Mouse (Mus musculus) midbrain, embryonic 13.5 days (tissue): ENCODE measurements around the gene Sertad3. TPM values are rescaled to one million over a fixed set of nuclear protein-coding genes. Genes with fewer than 3 reads are reported as not detected.

Source experiments
- ATAC-seq: fragments of 200-750 bp; cut with Nextera tagmentation; 2 replicates; pipeline ENCODE4 v1.8.0; 2017; ENCODE audit warnings: mild to moderate bottlenecking, moderate TSS enrichment, moderate library complexity
- H3K27ac ChIP-seq: fragments of 300-500 bp; sonication (generic); 2 replicates; pipeline ENCODE4 v1.5.1; 2015; ENCODE audit warnings: inconsistent platforms, mild to moderate bottlenecking, moderate library complexity
- H3K27me3 ChIP-seq: fragments of 300-500 bp; sonication (generic); 2 replicates; pipeline ENCODE4 v1.6.1; 2015; ENCODE audit warnings: mild to moderate bottlenecking, inconsistent platforms
- H3K36me3 ChIP-seq: fragments of 300-500 bp; sonication (generic); 2 replicates; pipeline ENCODE4 v1.6.1; 2015; ENCODE audit warnings: mild to moderate bottlenecking, inconsistent platforms
- H3K4me1 ChIP-seq: fragments of 300-500 bp; sonication (generic); replicated peaks from 2 replicates; pipeline ENCODE4 v1.6.1; 2015; ENCODE audit warnings: inconsistent platforms
- H3K4me2 ChIP-seq: fragments of 300-500 bp; sonication (generic); replicated peaks from 2 replicates; pipeline ENCODE4 v1.6.1; 2015; ENCODE audit warnings: moderate library complexity, mild to moderate bottlenecking, inconsistent platforms
- H3K4me3 ChIP-seq: fragments of 300-500 bp; sonication (generic); replicated peaks from 2 replicates; pipeline ENCODE4 v1.5.1; 2015; ENCODE audit warnings: mild to moderate bottlenecking, inconsistent platforms
- H3K9ac ChIP-seq: fragments of 300-500 bp; sonication (generic); replicated peaks from 2 replicates; pipeline ENCODE4 v1.6.1; 2015; ENCODE audit warnings: mild to moderate bottlenecking, inconsistent platforms
- H3K9me3 ChIP-seq: fragments of 300-500 bp; sonication (generic); 2 replicates; pipeline ENCODE4 v1.6.1; 2016; ENCODE audit warnings: mild to moderate bottlenecking, inconsistent platforms
- WGBS: fragments of 180-500 bp; shearing (Covaris S2); methylation state at CpG from one replicate; pipeline ENCODE4 v1.1.7; 2015; 5-methylcytosine and 5-hydroxymethylcytosine counted together
- polyA plus RNA-seq: library from polyadenylated mRNA; unstranded; fragments of >200 nt; fragmentation: Nextera tagmentation; extraction: Ambion mirVana; gene quantifications from 2 replicates; pipeline ENCODE4 v1.2.1, GENCODE M21; 2015

The Sertad3 gene
- 12.4 and 12.6 TPM in 2 replicates for polyA plus RNA-seq

DNA sequence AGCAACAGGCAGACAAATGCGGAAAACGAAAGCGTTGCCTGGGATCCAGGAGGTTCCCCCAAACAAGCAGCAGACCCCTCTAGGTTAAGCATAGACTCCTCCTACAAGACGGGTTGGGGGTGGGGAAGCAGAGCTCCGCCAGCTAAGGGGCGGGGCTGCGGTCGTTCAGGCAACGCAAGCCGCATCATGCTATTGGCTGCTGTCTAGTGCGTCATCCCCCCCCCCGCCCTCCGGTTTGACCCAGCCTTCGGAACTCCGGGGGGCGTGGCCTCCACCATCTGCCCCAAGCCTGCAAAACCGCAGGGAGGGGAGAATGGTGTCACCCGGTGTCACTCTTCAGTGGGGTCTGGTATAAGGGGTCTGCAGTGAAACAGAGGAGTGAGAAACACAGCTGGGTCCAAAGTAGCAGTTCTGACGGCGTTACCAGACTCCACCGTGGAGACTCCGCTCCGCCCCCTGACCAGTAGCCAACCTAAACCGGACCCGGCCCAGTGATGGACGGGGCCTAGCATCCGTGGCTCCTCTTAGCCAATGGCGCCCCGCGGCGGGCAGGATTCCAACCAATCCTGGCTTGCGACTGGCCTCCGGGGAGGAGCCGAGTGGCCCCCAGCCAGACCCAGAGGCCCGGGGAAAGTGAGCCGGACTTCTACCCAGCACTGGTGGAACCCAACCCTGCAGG is at the start of gene Sertad3:
Gene Sertad3, plus strand, starts transcription at position 613 of the 679 bp plus-strand sequence.
- WGBS, result under 1% methylated on average over 36 of the region's 36 CpGs
- H3K4me2 ChIP-seq, result peak within 1 kb of the TSS; percentile 78
- ATAC-seq, result peak; percentile 94

DNA sequence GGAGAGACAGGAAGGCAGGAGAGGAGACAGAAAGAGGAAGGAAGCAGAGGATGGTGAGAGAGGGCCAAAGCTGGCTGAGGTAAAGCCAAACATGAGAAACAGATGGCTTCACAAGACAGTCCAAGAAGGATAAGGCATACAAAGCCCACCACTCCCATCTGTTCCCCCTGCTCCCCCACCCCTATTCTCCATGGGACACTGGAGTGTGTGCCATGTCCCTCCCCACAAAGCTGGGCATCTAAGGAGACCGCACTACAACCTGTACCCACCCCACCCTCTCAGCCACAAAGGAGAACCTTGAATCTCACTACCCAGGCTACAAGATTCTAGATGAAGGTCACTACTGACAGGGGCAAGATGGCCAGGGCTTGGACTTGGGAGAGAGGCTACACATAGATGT is 46.2 kb upstream of the Sertad3 start:
- Histone ChIP-seq H3K4me2 (no peak overlapping the region), H3K27ac (no peak overlapping the region), H3K36me3 (no peaks in the 10 kb centered on the region), H3K9me3 (0 out of 2 replicates have a peak, but pooled peaks cover 5% of the 10 kb centered on the region), H3K4me3 (no peak overlapping the region), H3K9ac (no peak overlapping the region), H3K27me3 (peaks cover 5% of the 10 kb centered on the region; the same call in 1 of the 2 replicates), H3K4me1 (no peaks in the 10 kb centered on the region)
- ATAC-seq, result no peak
- 88% methylated on average over 1 of the region's 1 CpGs for WGBS

More for the DNA sequence above, at the start of gene Sertad3:
- Histone ChIP-seq H3K9me3 (no peaks in the 10 kb centered on the region), H3K4me1 (peaks cover 7% of the 10 kb centered on the region; the same call in 1 of the 2 replicates), H3K36me3 (peaks cover 15% of the 10 kb centered on the region), H3K27ac (peak within 1 kb of the TSS; percentile 88), H3K4me3 (peak within 1 kb of the TSS; percentile 66), H3K27me3 (no peaks in the 10 kb centered on the region), H3K9ac (peak within 1 kb of the TSS; percentile 69)

DNA sequence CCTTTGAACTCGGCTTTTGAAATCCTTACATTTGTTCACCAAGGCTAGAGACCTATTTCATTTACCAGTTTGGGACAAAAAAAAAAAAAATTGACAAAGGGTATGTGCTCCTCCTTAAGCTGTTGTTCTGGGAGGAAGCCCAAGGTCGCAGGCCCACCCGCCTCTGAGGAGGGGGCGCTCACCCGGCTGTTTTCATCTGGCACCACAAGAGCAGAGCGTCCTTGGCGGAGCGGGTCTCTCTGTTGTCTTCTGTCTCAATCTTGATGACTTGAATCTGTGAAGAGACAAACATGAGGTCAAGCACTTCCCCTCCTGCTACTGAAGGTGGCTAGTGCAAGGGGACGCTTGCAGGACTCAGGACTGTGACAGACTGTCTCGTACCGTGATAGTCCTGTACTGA is 45.6 kb upstream of the Sertad3 start:
- Histone ChIP-seq H3K27me3 (peaks cover 8% of the 10 kb centered on the region; the same call in 1 of the 2 replicates), H3K9me3 (0 out of 2 replicates have a peak, but pooled peaks cover 5% of the 10 kb centered on the region), H3K36me3 (no peaks in the 10 kb centered on the region), H3K4me3 (no peak overlapping the region), H3K9ac (no peak overlapping the region), H3K4me1 (no peaks in the 10 kb centered on the region), H3K4me2 (no peak overlapping the region), H3K27ac (no peak overlapping the region)
- 87% methylated on average over 11 of the region's 11 CpGs for WGBS
- ATAC-seq, result no peak

DNA sequence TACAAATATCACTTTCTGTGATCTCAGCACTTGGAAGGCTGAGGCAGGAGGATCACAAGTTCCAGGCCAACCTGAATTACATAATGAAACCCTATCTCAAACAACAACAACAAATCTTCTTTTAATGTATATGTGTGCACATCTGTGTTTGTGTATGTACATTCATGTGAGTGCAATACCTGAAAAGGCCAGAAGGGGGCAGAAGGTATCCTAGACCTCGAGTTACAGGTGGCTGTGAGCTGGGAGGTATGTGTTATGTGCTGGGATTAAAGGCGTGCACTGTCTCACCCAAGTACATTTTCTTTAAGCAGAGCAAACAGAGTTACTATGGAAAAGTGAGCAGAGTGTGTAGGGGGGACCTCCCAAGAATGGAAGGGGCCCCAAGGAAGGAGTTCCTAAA is 44.4 kb upstream of the Sertad3 start:
- Histone ChIP-seq H3K4me3 (no peak overlapping the region), H3K27me3 (peaks cover 17% of the 10 kb centered on the region), H3K9ac (no peak overlapping the region), H3K27ac (no peak overlapping the region), H3K9me3 (0 out of 2 replicates have a peak, but pooled peaks cover 5% of the 10 kb centered on the region), H3K36me3 (no peaks in the 10 kb centered on the region), H3K4me2 (no peak overlapping the region), H3K4me1 (no peaks in the 10 kb centered on the region)
- no peak for ATAC-seq
- 66% methylated on average over 2 of the region's 2 CpGs for WGBS

DNA sequence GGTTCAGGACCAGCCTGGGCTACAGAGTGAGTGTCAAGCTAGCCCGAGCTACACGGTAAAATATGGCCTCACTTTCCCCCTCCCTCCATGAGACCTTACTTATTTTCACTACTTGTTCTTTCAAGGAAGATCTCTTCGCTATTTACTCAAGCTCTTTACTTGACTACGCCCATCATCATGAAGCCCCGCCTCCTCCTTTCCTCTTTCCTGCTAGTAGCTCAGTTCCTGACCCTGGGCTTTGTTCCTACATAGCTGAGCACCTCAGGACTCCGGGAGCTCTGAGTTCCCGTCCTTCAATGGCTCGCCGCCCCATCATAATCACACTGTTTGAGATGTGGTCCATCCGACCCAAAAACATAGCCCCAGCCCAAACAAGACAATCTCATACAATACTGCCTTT is 40.2 kb upstream of the Sertad3 start:
- Histone ChIP-seq H3K9ac (no peak overlapping the region), H3K4me3 (no peak overlapping the region), H3K36me3 (peaks cover 4% of the 10 kb centered on the region; the same call in 1 of the 2 replicates), H3K9me3 (0 out of 2 replicates have a peak, but pooled peaks cover 9% of the 10 kb centered on the region), H3K27ac (no peak overlapping the region), H3K4me2 (no peak overlapping the region), H3K27me3 (peaks cover 26% of the 10 kb centered on the region), H3K4me1 (no peaks in the 10 kb centered on the region)
- no peak for ATAC-seq
- WGBS, result 31% methylated on average over 10 of the region's 10 CpGs

DNA sequence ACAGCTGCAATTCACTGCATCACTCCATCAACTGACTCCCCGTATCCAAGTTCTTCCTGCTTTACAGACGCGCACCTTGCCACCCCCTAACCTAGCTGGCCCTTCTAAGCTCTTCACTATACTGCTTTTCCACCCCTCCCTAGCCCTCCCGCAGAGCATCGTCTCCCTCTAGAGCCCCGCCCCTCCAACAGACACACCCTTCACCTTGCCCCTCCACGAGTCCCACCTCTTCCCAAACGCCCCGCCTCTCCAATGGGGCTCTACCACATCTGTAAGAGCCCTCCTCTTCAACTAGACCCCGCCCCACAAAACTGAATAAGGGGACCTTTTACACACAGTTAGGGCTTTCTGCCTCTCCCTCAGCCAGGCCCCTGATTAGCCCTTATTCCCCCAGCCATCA is 39.8 kb upstream of the Sertad3 start:
- no peak for ATAC-seq
- Histone ChIP-seq H3K4me3 (no peak overlapping the region), H3K27me3 (peaks cover 26% of the 10 kb centered on the region), H3K4me2 (no peak overlapping the region), H3K9ac (no peak overlapping the region), H3K4me1 (no peaks in the 10 kb centered on the region), H3K9me3 (0 out of 2 replicates have a peak, but pooled peaks cover 9% of the 10 kb centered on the region), H3K27ac (no peak overlapping the region), H3K36me3 (peaks cover 4% of the 10 kb centered on the region; the same call in 1 of the 2 replicates)
- 14% methylated on average over 10 of the region's 10 CpGs for WGBS

DNA sequence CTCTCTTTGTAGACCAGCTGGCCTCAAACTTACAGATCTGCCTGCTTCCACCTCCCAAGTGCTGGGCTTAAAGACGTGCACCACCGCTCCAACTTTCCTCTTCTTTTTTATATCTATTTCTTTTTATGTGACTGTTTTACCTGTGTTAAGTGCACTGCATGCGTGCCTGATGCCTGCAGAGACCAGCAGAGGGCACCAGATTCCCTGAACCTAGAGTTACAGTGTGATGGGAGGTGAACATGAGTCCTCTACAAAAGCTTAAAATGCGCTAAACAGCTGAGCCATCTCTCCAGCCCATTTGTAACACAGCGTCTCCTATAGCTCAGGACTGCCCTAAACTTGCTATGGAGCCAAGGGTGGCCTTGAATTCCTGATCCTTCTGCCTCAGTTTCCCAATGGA is 36.0 kb upstream of the Sertad3 start:
- Histone ChIP-seq H3K27ac (no peak overlapping the region), H3K9me3 (0 out of 2 replicates have a peak, but pooled peaks cover 11% of the 10 kb centered on the region), H3K9ac (no peak overlapping the region), H3K4me2 (no peak overlapping the region), H3K27me3 (peaks cover 28% of the 10 kb centered on the region), H3K4me3 (no peak overlapping the region), H3K4me1 (no peaks in the 10 kb centered on the region), H3K36me3 (peaks cover 12% of the 10 kb centered on the region)
- ATAC-seq, result no peak
- WGBS, result 60% methylated on average over 5 of the region's 5 CpGs

DNA sequence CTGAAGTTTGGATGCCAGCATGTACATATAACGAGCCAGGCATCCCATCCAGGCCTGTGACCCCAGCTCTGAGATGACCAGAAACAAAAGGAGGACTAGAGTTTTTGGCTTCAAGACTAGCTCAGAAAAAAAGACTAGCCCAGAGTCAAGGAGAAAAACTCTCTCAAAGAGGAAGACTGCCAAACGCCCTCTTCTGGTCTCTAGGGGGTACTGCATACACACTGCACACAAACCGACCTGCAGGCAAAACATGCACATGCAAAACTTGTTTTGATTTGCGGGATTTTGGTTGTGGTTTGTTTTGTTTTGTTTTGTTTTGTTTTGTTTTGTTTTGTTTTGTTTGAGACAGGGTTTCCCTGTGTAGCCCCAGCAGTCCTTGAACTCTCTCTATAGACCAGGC is 33.6 kb upstream of the Sertad3 start:
- 79% methylated on average over 4 of the region's 4 CpGs for WGBS
- H3K27me3 ChIP-seq, result peaks cover 18% of the 10 kb centered on the region
- H3K4me1 ChIP-seq, result no peaks in the 10 kb centered on the region
- peaks cover 12% of the 10 kb centered on the region for H3K36me3 ChIP-seq
- H3K9ac ChIP-seq, result no peak overlapping the region
- H3K9me3 ChIP-seq, result 0 out of 2 replicates have a peak, but pooled peaks cover 7% of the 10 kb centered on the region
- no peak for ATAC-seq
- H3K4me3 ChIP-seq, result no peak overlapping the region
- H3K27ac ChIP-seq, result no peak overlapping the region
- no peak overlapping the region for H3K4me2 ChIP-seq

DNA sequence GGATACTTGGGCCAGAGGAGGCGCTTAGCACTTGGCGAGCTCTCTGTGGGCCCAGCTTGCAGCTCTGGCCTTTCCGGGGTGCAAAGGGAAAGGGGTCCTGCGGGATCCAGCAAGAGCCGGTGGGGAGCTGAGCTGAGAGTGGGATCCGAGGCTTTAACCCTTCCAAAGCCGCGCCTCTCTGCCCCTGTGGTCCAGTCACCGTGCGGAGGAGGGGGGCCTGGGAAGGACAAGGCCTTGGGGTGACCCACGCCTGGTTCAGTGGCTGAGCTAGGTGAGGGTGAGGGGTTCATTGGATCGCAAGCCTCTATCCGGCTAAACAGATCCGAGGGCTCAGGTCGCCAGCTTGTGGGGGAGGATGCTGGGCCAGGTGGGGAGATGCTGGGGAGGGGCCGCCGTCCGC is 27.5 kb upstream of the Sertad3 start:
- peak; percentile 10 for ATAC-seq
- Histone ChIP-seq H3K4me2 (peak overlapping the region; percentile 80), H3K36me3 (peaks cover 4% of the 10 kb centered on the region; the same call in 1 of the 2 replicates), H3K4me3 (peak overlapping the region; percentile 63), H3K27me3 (peaks cover 29% of the 10 kb centered on the region), H3K9ac (peak overlapping the region; percentile 81), H3K9me3 (no peaks in the 10 kb centered on the region), H3K4me1 (peaks cover 22% of the 10 kb centered on the region), H3K27ac (peak overlapping the region; percentile 54)
- 2% methylated on average over 18 of the region's 18 CpGs for WGBS

DNA sequence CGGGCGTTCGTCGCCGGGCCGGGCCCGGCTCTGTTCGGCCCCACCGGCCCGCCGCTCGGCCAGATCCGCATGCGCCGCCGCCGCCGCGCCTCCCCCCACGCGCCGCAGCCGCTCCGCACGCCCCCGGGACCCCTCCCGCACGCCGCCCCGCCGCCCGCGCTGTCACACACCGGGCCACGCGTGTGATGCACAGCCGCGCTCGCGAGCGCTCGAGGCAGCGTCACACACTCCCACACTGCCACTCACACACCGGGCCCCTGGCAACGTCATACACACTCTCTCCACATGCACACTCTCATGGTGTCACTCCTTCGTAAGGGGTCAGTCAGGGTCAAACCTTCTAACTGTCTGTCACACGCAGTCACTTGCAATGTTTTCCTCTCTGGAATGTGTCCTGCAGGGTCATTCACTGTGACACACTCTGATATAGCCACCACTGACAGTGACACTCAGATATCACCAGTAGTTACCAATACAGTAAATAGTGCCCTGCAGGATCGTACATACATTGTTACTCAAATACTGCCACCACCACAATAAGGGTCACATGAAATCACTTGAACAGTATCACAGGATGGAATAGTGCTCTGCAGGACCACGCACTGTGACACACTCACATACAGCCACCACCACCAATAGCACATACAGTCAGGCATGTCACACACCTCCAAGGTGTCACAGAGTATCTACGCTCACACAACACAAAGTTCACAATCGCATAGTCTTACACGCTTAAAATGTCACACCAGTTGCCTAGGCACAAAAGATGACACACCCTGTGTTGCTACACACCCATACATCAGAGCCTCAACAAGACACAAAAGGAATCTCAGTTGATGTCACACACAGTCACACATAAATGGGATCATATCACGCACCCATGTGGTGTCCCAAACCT is 26.8 kb upstream of the Sertad3 start:
- whole genome bisulfite sequencing, result 15% methylated on average over 23 of the region's 53 CpGs
- peak overlapping the region; percentile 54 for H3K27ac ChIP-seq

DNA sequence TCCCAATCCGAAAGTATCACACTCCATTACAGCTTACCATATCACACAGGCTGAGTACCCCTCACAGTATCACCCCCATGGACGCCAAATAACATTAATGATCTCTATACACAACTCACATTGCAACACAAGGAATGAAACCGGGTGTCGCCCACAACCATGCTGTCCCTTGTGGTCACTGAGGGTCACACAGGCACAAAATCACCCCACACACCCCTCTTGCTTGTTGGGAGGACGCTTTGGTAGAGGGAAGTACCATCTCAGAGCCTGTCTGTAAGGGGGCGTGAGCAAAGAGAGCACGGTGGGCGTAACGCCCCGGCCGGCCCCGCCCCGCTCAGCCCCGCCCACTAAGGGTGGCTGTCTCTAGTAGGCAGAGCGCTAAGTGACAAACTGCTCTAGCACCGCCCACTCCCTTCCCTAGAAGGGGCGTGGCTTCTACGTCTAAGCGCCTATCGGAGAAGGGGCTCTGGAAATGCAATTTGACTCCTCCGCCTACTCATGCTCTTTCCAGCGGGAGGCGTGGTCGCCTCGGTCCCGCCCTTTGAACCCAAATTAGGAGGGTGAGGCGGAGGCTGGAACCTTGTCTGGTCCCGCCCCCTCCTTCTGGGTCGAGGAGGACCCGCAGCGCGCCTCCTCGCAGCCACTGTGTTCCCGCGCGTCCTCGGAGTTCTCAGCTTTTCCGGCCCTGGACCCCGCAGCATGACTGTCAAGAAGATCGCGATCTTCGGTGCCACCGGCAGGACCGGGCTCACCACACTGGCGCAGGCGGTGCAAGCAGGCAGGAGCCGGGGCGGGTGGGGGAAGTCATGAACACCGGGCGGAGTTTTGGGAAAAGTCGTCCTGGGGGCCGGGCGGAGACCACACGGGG is 25.9 kb upstream of the Sertad3 start, which contains the start of the genes Sptbn4 and Blvrb:
Gene Sptbn4, minus strand, starts transcription at position 268 of the 868 bp plus-strand sequence.
Gene Blvrb, plus strand, starts transcription at position 560 of the 868 bp plus-strand sequence.
- Histone ChIP-seq H3K27ac (peak within 1 kb of the TSS; percentile 54), H3K4me2 (peak within 1 kb of the TSS; percentile 80)

More for the DNA sequence above, 26.8 kb upstream of the Sertad3 start:
- Histone ChIP-seq H3K36me3 (no peaks in the 10 kb centered on the region), H3K4me2 (peak overlapping the region; percentile 80), H3K9me3 (no peaks in the 10 kb centered on the region), H3K4me1 (peaks cover 22% of the 10 kb centered on the region), H3K27me3 (peaks cover 28% of the 10 kb centered on the region), H3K4me3 (peak overlapping the region; percentile 63), H3K9ac (peak overlapping the region; percentile 81)
- peak; percentile 70 for ATAC-seq

More for the DNA sequence above, 25.9 kb upstream of the Sertad3 start, which contains the start of the genes Sptbn4 and Blvrb:
- Histone ChIP-seq H3K4me1 (peaks cover 22% of the 10 kb centered on the region), H3K9me3 (no peaks in the 10 kb centered on the region), H3K36me3 (no peaks in the 10 kb centered on the region), H3K9ac (peak within 1 kb of the TSS; percentile 81), H3K27me3 (peaks cover 28% of the 10 kb centered on the region), H3K4me3 (peak within 1 kb of the TSS; percentile 63)
- 1% methylated on average over 54 of the region's 54 CpGs for WGBS
- peak; percentile 92 for ATAC-seq
